Mouse (Mus musculus) spleen, postnatal 14 days (tissue): Measurements from ENCODE around the gene Sept10.
A peak's percentile ranks its signal among the peaks of the same experiment; 100 is the strongest.
"Not testable (repeated sequence)": the region's sequence is repeated elsewhere in the genome, so short reads cannot be mapped to it uniquely, and the experiment has no call there.

Source experiments
- DNase-seq, 2 experiments: peaks; one replicate each; pipeline ENCODE4 v3.0.0; 2021 to 2022; ENCODE audit warnings: low spot score in 2 of 2

The Sept10 gene

DNA sequence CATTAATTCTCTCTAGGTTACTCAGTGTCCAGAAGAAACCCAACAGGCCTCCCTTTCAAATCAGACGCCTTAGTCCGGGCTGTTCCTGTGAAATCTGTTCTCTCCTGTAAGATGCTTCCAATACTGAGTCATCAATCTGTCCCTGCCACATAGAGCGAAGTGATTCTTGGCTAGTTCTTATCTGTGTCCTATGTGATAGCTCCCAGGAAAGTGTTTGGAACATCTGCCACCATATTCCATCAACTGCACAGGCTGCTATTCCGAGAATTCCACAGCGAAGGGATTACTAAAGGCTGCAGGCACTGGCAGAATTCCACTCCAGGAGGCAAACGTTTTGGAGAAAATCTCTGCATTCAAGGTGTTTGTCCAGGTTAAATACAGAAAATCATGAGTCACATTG is 94.0 kb downstream of the Sept10 start:
- DNase-seq, result no peak

DNA sequence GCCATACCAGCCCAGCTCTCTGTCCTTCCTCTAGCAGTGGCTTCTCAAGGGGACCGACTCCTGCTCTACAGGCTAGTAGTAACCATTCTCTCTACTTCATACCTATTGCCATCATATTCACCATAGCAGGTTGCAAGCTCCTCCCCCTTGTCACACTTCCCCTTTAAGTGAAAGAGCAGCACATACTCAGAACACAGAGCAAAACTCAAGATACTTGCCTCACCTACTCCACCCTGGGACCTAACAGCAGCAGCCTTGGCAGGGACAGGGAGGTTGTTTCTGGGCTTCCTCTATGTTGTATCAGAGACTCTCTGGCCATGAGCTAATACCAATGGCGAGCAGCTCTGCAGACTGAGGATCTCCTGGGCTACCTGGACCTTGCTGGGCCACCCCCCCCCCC is 96.2 kb downstream of the Sept10 start:
- no peak for DNase-seq

DNA sequence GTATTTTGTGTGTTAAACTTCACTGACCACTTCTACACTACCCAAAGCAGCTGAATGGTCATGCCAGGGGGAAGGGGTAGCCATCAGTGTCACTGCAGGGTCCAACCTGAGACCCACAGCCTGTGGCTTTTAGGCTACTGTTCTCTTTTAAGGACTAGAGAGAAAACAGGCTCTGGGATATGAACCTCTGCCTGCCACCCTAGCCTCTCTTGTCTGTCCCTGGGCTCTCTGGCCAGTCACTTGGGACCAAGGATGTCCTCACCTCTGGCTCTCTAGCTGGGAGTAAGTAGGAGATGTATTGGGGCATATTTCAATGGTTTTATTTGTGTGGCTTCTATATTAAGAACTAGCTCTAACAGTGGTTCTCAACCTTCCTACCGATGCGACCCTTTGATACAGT is 101.8 kb downstream of the Sept10 start:
- no peak for DNase-seq

DNA sequence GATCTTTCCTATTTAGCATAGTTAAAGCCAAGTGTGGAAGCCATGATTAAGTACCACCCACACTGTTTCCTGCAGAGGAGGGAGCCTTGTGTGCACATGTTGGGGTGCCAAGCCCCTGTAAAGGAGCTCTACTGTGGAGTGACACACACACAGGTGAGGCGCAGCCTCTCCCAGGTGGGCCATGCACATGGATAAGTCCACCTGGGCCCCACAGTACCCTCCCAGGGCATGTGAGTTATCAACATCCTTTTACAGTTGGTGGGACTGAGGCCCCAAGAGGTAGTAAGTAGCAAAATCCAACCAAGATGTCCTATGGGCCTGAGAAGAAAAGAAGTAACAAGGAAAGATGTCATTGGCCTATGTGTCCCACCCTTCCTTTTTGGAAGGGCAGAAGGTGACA is 102.6 kb downstream of the Sept10 start:
- DNase-seq, result no peak

DNA sequence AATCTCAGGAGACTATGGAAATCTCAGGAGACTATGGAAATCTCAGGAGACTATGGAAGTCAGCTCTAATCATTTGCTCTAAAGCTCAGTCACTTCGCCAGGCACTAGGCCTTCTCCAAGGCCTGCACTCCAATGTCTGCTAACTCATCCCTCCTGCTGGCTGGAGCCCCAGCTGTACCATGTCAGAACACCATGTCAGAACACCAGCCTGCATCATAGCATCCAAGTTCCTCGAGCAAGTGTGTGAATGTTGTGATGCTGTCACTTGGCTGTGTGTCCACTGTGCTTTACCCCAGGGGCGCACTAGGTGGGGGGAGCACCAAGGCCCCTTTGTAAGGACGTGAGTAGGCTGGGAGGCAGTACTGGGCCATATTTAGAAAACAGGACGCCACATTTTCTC is 104.1 kb downstream of the Sept10 start:
- no peak for DNase-seq

DNA sequence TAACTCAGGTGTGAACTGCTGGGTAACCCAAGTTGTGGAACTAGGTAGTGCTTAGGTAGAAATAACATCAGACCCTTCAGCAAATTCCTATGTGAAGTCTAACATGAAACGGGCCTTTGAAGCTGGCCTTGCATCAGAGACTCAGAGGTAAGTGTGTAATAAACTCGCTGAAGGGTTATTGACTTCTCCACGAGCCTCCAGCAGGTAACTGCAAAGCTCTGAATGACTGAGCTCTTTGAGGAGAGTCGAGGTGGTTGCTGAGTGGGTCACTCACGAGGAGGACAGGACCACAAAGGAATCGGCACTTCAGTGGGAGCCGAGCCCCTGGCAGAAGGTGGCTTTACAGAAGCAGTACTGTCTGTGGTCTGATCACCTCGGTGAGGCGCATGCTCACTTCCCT is 105.3 kb downstream of the Sept10 start:
- DNase-seq, result no peak

DNA sequence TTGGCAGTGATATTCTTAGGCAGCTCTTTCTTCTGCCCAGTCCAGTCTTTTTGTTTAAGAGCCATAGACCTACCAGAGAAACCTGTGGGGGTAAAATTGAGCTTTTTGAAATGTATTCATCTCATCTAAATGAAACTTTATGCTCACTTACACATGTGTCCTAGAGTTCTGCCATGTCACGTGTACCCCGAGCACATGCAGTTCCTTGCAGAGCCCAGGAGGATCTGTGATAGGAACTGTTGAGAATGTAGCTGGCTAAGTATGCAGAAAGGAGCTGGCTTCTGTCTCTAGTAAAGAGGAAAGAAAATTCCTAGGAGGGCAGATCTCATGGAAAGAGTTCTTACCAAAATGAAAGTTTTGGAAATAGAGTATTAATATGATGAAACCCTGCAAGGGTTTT is 106.0 kb downstream of the Sept10 start:
- DNase-seq, result no peak

DNA sequence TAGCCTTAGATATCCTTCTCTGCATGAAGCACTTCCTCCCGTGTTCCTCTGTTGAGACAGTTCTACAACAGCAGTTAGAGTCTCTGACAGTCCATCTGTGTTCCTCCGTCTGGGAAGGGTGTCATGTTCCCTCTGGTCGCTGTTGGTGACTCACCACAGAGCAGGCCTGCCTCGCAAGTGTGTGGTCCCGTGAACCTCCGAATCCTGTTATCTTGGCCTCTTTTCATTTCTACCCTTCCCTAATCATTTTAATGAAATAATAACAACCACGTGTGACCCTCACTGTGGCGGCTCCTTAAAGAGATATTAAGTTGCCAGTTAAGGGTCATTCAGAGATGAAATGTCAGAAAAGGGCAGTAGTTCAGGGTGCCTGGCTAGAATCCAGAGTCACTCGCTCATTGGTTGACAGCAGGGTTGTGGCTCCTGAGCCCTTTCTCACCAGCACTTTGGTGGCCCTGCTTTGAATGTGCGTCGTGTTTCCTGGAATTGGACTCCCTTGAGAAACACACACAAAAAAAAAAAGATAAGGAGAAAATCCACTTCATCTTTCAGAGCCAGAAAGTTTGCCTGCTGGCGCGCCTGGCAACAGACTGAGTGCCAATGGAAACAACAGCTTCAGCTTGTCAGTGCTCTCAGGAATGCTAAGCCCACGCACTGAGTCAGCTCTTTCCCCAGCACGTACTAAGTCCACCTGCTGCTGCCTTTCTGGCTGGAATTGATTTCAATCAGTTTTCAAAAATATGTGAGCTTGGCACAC is 106.9 kb downstream of the Sept10 start:
- no peak for DNase-seq

DNA sequence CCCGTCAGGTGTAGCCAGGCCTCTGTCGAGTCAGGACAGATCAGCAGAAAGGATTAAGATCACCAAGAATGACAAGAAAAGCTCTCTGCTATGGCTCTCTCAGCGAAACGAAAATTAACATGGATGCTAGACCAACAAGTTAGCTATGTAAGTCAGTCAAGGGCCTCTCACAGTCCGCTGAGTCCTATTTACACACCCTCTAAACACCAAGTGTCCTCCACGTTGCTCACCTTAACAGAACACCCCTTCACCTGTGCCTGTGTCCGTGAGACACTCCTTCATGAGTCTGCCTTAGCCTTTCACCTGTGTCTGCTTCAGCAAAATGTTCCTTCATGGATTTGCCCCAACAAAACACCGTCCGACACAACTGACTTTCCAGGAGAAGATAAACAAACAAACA is 108.3 kb downstream of the Sept10 start:
- DNase-seq, result no peak

DNA sequence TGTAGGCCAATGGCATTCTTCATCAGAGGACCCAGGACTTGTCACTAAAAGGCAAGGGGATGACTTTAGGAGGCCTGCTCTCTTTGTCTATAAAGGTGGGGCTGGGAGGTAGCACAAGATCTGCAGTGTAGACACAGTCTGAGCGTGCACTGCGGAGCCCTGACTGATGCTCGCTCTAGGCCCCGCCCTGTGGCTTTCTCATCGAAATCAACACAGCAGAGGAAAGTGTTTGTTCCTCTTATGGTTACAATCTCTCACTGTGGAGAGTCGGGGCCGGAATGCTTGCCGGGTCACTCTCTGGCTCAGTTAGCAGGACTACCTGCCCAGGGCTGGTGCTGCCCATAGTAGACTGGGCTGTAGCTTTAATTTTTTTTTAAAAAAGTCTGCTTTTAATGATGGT is 108.9 kb downstream of the Sept10 start:
- no peak for DNase-seq

DNA sequence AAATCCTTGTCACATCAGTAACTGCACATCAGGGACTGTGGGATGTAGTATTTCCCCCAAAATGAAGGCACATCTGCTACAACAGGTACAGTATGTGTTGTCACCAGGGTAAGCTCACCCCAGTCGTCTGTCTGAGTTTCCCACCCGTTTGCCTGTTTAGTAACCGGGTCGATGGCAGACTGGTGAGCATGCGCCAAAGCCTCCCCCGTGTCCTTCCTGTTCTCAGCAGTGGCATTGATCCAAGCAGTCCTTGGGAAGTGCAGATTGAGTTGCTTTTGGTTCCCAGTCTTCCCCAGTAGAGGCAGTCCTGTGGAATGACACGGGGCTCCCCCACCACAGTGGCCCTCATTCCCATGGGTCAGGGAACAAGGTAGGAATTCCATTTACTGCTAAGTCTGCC is 111.3 kb downstream of the Sept10 start:
- DNase-seq, result no peak

DNA sequence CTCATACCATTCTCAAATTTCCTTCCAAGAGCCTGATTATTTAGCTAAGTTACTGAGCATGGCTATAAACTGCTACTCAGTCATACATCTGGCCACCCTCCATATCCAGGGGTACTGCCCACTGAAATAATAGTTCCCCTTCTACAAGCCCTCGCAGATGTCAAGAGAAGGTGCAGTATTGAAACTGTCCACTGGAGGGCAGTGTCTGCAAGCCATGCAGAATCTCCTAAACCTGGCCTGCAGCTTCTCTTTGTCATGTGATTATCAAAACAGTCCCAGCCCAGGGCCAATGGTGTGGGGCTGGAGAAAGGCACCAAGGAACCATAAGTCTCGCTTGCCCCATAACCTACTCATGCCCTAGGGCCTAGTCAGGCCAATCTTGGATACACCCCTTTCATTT is 112.6 kb downstream of the Sept10 start:
- DNase-seq, result peak in 1 of 2 experiments; percentile 54

DNA sequence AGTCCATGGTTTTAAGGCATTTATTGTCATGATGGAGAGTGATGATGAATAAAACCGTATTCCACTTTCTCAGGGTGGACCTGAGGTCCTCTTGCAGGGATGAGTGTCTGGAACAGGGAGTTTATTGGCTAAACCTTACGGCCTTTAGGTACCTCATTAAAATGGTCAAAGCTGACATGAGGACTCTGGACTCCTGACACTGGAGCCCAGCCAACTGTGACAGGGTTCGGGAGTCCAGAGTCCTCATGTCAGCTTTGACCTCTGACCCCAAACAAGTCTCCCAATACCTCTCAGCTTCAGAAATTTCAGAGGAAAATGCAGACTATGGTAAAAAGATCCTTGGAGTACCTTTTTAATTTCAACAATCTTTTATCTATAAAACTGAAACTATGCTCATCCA is 115.0 kb downstream of the Sept10 start:
- no peak for DNase-seq

DNA sequence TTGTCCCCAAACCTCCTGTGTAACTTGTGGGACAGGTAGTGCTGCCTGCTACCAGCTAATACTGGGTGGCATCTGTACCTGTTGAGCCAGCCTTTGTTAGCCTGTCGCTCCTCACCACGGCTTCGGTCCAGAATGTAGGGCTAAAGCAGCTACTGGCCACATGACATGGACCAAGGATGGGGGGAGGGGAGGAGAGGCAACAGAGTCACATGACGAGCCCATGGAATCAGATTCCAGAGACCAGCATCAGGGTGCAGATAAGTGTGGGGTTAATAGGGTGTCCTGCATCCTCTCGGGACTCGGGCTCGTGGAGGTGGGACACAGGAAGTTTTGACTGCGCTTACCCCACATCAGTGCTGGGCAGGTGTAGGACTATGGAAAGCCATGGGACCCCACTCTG is 115.8 kb downstream of the Sept10 start:
- no peak for DNase-seq

DNA sequence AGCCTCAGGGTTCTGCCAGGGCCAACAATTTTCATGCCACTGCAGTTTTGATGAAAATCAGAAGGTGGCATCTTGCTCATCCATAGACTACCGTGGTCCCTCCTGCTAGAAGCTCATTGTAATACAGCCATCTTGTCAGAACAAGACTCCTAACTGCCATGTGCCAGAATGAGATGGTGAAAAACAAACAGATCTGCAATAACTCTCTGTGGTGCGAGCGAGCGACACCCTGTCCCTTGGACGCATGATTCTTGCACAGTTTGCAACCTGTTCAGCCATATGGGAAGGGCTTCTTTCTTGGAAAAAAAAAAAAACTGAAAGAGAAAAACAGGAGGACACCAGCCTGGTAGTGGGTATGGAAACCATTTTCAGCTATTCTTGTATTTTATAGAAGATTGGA is 117.0 kb downstream of the Sept10 start:
- no peak for DNase-seq

DNA sequence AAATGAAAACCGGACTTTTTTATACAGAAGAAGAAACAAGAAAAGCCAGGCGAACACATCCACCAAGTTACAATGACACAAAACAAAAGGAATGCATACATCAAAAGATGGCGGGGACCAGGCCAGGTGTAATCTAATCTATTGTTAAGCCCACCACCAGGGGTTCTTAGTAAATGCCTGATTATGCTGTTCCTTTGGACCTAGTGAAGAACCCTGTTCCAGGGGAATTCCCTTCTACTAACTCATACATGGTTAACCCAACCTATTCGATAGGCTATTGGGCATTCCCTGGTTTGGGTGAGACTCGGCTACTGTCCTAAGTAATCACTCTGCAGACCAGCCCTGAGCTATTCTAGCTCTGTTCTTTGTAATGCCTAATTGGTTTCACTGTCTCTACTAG is 118.6 kb downstream of the Sept10 start:
- DNase-seq, result not testable (repeated sequence)

DNA sequence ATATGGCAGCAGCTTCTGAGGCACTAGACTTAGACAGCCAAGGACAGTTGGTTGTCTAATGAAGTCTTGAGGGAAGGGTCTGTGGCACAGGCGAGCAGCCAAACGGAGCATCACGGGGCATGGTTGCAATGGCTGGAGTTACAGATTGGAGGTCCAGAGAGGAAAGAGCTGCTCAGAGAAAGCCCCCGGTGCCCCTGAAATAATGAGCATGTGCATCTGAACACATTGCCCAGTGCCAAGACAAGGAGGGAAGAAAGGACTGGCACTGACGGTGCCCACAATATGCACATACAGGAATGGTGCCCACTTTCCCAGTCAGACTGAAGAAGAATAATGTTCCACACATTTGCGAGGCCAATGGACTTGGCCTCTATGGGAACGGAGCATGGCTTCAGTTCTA is 129.7 kb downstream of the Sept10 start:
- DNase-seq, result no peak
